Mouse (Mus musculus): ENCODE measurements around the gene Gpr1. TPM values are rescaled to one million over a fixed set of nuclear protein-coding genes. Genes with fewer than 3 reads are reported as not detected.

Gene Gpr1
- polyA plus RNA-seq, 1 experiment from 2014 or later: 0.35 TPM

DNA sequence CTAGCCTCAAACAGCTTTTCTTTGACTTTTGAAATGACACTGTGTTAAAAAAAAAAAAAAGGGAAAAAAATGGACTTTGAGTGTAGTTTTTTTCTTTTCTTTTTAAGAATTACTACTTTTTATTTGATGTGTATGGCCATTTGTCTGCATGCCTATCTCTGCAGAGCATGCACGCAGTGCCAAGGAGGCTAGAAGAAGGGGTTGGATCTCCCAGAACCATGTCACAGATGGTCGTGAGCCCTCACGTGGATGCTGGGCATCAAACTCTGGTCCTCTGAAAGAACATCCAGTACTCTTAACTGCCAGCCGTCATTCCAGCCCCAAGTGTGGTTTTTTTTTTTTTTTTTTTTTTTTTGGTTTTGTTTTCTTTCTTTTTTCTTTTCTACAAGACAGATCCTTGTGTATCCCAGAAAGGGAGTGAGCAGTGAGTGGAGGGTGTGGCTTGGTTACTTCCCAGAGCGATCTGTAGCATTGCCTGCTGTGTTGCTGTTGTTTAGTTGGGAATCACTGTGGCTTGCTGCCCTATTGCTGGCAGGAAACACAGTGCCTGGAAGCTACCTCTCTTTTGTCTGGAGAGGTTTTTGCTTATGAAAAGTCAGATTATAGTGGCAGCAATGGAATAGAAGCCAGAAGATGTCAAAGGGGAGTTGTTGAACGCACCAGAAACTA is 4.3 kb downstream of the Gpr1 start:
- H3K4me1 ChIP-seq (replicated peaks; ENCODE audit: control insufficient read depth, insufficient read depth, low read length): peaks cover 2% of the 10 kb centered on the region; the same call in 1 of the 2 replicates
- no peaks in the 10 kb centered on the region for H3K36me3 ChIP-seq (ENCODE audit: control insufficient read depth, insufficient read depth, low read length)
- no peak overlapping the region for H3K4me3 ChIP-seq (ENCODE audit: low read depth, low read length)
- 14% methylated on average over 6 of the region's 6 CpGs for WGBS
- H3K4me2 ChIP-seq (ENCODE audit: low read depth, low read length, severe bottlenecking): no peak overlapping the region
- no peak overlapping the region for H3K27ac ChIP-seq (ENCODE audit: low read depth, low read length)
- DNase-seq (ENCODE audit: low spot score): no peak
- no peak for ATAC-seq (replicated peaks; ENCODE audit: low FRiP score)
- no peaks in the 10 kb centered on the region for H3K27me3 ChIP-seq (ENCODE audit: control insufficient read depth, insufficient read depth, low read length)
- H3K9me3 ChIP-seq (ENCODE audit: control insufficient read depth, low read length): no peaks in the 10 kb centered on the region
- H3K9ac ChIP-seq (ENCODE audit: low read length): no peak overlapping the region

DNA sequence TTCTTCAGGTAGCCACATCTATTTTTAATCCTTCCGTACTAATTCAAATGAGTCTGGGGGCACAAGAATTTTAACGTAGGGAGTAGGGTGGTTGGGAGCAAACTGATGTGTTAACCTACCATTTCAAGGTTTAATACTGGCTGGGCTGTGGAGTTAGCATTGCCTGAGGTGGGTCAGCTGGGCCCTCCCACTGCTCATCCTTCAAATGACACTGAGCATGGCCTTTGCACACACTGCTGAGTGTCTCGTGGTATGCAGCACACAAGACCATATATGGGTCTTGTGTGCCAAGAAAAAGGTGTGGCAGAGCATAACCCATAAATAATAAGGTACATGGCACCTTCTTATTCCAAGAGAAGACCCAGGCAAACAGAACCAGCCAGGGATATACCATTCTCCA is 6.7 kb downstream of the Gpr1 start:
- H3K9ac ChIP-seq (ENCODE audit: low read length): no peak overlapping the region
- no peak overlapping the region for H3K4me2 ChIP-seq (ENCODE audit: low read depth, low read length, severe bottlenecking)
- no peak overlapping the region for H3K4me3 ChIP-seq (ENCODE audit: low read depth, low read length)
- no peak for ATAC-seq (replicated peaks; ENCODE audit: low FRiP score)
- H3K9me3 ChIP-seq (ENCODE audit: control insufficient read depth, low read length): no peaks in the 10 kb centered on the region
- peaks cover 15% of the 10 kb centered on the region for H3K4me1 ChIP-seq (replicated peaks; ENCODE audit: control insufficient read depth, insufficient read depth, low read length)
- H3K27me3 ChIP-seq (ENCODE audit: control insufficient read depth, insufficient read depth, low read length): no peaks in the 10 kb centered on the region
- 85% methylated on average over 3 of the region's 3 CpGs for WGBS
- H3K27ac ChIP-seq (ENCODE audit: low read depth, low read length): no peak overlapping the region
- H3K36me3 ChIP-seq (ENCODE audit: control insufficient read depth, insufficient read depth, low read length): no peaks in the 10 kb centered on the region
- DNase-seq (ENCODE audit: low spot score): no peak

DNA sequence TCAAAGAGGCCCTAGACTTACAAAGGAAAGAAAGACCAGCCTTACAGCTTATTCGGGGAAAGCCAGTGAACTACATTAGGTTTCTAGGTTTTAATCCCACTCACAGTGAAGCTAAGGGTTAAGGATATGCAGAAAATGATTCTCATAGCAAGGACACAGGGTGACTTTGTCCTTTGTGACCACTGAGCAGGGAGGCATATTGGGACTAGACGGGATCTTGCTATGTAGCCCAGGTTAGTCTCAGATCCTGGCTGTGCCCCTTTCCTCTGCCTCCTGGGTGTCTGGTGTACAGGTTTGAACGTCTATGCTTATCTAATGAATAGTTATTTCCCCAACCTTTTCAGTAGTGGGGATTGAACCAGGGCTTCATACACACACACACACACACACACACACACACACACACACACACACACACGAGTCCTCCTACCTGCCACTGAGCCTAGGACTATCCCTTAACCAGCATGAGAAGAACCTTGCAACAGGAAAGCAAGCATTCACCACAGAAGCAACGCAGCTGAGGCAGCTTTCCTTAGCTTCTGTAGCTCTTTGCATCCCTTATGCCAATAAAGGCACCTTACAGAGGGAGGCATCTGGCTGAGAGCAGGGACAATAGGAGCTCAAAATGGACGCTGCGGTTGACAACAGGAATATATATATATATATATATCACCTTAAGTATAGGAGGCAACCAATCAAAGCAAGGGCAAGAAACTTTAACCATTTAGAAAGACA is 9.5 kb downstream of the Gpr1 start:
- DNase-seq (ENCODE audit: low spot score) (no peak), ATAC-seq (replicated peaks; ENCODE audit: low FRiP score) (peak; percentile 60)
- peaks cover 15% of the 10 kb centered on the region for H3K4me1 ChIP-seq (replicated peaks; ENCODE audit: control insufficient read depth, insufficient read depth, low read length)

DNA sequence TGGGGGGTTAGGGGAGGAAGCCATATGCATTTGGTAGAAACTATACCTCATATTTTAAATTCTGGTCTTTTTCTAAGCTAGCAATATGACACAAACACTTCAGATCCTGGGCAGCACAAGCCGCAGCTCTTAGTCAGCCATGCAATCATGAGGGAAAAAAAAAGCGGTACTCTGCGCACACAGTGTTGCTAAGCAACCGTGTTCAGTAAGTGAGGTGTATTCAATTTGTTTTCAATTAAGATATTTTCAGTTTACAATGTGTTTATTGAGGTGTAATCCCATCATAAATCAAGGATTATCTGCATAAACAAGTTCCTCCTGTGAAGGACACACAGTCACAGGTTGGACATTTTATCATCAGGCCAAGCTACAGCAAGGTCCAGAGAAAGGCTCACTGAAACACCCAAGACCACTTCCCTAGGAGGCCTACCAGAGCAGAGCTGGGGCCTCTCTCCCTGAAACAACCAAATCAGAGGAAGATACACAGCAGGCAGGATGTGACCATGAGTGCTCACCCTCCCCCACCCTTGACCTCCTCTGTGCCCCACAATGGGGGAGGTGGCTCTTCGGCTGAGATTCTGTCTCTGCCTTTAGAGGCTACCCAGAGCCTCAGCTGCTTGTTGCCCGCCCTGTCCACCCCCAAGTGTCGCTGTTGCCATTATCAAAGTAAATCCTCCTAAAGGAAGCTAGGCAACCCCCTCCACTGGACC is 10.2 kb downstream of the Gpr1 start:
- Histone ChIP-seq H3K9me3 (ENCODE audit: control insufficient read depth, low read length) (no peaks in the 10 kb centered on the region), H3K9ac (ENCODE audit: low read length) (peak overlapping the region; percentile 35; the same call in 1 of the 2 replicates), H3K4me2 (ENCODE audit: low read depth, low read length, severe bottlenecking) (peak overlapping the region; percentile 22; the same call in 1 of the 2 replicates), H3K36me3 (ENCODE audit: control insufficient read depth, insufficient read depth, low read length) (no peaks in the 10 kb centered on the region), H3K4me3 (ENCODE audit: low read depth, low read length) (no peak overlapping the region), H3K4me1 (replicated peaks; ENCODE audit: control insufficient read depth, insufficient read depth, low read length) (peaks cover 15% of the 10 kb centered on the region), H3K27me3 (ENCODE audit: control insufficient read depth, insufficient read depth, low read length) (no peaks in the 10 kb centered on the region), H3K27ac (ENCODE audit: low read depth, low read length) (peak overlapping the region; percentile 78)
- ATAC-seq (replicated peaks; ENCODE audit: low FRiP score) (peak; percentile 88), DNase-seq (ENCODE audit: low spot score) (peak; percentile 80)
- WGBS: 5% methylated on average over 7 of the region's 7 CpGs

More for the DNA sequence above, 9.5 kb downstream of the Gpr1 start:
- Histone ChIP-seq H3K27me3 (ENCODE audit: control insufficient read depth, insufficient read depth, low read length) (no peaks in the 10 kb centered on the region), H3K4me3 (ENCODE audit: low read depth, low read length) (no peak overlapping the region), H3K9ac (ENCODE audit: low read length) (no peak overlapping the region), H3K27ac (ENCODE audit: low read depth, low read length) (peak overlapping the region; percentile 78), H3K9me3 (ENCODE audit: control insufficient read depth, low read length) (no peaks in the 10 kb centered on the region), H3K4me2 (ENCODE audit: low read depth, low read length, severe bottlenecking) (0 out of 2 replicates have a peak overlapping the region, but pooled peaks have one; percentile 22), H3K36me3 (ENCODE audit: control insufficient read depth, insufficient read depth, low read length) (no peaks in the 10 kb centered on the region)
- WGBS: 10% methylated on average over 7 of the region's 7 CpGs

DNA sequence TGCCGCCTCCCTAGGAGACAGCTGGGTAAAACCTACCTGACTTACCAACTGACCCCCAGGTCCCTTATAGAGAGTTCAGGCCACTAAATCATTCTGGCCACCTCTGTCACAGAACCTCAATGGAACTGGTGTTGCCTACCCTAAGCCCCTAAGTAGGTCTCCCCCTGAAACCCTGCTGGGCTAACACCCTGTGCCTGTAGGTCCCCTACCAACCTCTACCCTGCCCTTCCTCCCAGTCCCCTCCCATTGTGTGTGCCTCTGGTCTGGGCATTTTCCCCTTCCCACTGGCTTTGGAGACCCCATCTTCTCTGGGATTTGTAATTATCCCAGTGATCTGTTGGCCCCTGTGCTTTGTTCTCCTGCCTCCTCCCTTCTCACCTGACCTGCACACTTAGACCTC is 10.9 kb downstream of the Gpr1 start:
- WGBS: 71% methylated on average over 1 of the region's 1 CpGs

DNA sequence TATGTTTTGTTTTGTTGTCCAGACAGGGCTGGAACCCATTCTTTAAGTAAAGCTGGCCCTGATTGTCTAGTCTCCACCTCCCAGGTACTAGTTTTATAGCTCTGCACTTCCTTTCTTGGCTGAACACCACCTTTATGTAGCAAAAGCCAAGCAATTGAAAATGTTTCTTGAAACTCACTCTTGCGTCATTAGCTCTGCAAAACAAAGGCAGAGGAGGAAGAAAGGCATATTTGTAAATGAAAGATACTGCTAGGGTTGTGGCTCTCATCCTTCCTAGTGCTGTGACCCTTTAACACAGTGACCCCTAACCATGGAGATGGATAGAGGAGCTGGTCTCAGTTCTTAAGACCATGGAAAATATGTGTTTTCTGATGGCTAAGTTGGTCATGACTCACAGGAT is 12.7 kb downstream of the Gpr1 start:
- ATAC-seq (replicated peaks; ENCODE audit: low FRiP score) (no peak), DNase-seq (ENCODE audit: low spot score) (no peak)
- Histone ChIP-seq H3K27ac (ENCODE audit: low read depth, low read length) (no peak overlapping the region), H3K4me3 (ENCODE audit: low read depth, low read length) (no peak overlapping the region), H3K4me1 (replicated peaks; ENCODE audit: control insufficient read depth, insufficient read depth, low read length) (peaks cover 15% of the 10 kb centered on the region), H3K36me3 (ENCODE audit: control insufficient read depth, insufficient read depth, low read length) (no peaks in the 10 kb centered on the region), H3K9ac (ENCODE audit: low read length) (no peak overlapping the region), H3K27me3 (ENCODE audit: control insufficient read depth, insufficient read depth, low read length) (no peaks in the 10 kb centered on the region), H3K9me3 (ENCODE audit: control insufficient read depth, low read length) (no peaks in the 10 kb centered on the region), H3K4me2 (ENCODE audit: low read depth, low read length, severe bottlenecking) (no peak overlapping the region)
- WGBS: 88% methylated on average over 1 of the region's 1 CpGs

More for the DNA sequence above, 10.9 kb downstream of the Gpr1 start:
- Histone ChIP-seq H3K27ac (ENCODE audit: low read depth, low read length) (peak overlapping the region; percentile 78), H3K36me3 (ENCODE audit: control insufficient read depth, insufficient read depth, low read length) (no peaks in the 10 kb centered on the region), H3K9me3 (ENCODE audit: control insufficient read depth, low read length) (no peaks in the 10 kb centered on the region), H3K4me1 (replicated peaks; ENCODE audit: control insufficient read depth, insufficient read depth, low read length) (peaks cover 15% of the 10 kb centered on the region), H3K4me2 (ENCODE audit: low read depth, low read length, severe bottlenecking) (no peak overlapping the region), H3K4me3 (ENCODE audit: low read depth, low read length) (no peak overlapping the region), H3K27me3 (ENCODE audit: control insufficient read depth, insufficient read depth, low read length) (no peaks in the 10 kb centered on the region), H3K9ac (ENCODE audit: low read length) (peak overlapping the region; percentile 35; the same call in 1 of the 2 replicates)
- ATAC-seq (replicated peaks; ENCODE audit: low FRiP score) (peak; percentile 25; the same call in 1 of the 2 replicates), DNase-seq (ENCODE audit: low spot score) (no peak)

DNA sequence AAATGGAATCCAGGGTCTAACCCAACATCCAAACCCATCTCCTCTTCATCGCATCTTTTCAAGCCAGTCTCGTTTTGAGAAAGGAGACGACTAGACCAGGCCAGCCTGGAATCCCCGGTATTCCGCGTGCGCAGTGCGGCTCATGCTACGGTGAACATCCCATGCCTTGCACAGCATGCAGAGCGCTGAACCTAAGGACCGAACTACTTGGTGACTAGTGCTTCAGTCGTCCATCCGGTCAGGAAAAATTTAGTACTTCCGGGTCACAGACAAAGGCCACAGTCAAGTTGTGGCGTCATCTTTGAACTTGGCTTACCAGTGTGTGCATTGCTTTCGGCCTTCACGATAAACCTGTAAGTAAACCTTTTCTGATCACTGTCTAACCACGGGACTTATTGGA is 14.0 kb downstream of the Gpr1 start:
- Histone ChIP-seq H3K9ac (ENCODE audit: low read length) (no peak overlapping the region), H3K4me3 (ENCODE audit: low read depth, low read length) (no peak overlapping the region), H3K36me3 (ENCODE audit: control insufficient read depth, insufficient read depth, low read length) (no peaks in the 10 kb centered on the region), H3K27me3 (ENCODE audit: control insufficient read depth, insufficient read depth, low read length) (no peaks in the 10 kb centered on the region), H3K27ac (ENCODE audit: low read depth, low read length) (no peak overlapping the region), H3K9me3 (ENCODE audit: control insufficient read depth, low read length) (no peaks in the 10 kb centered on the region), H3K4me2 (ENCODE audit: low read depth, low read length, severe bottlenecking) (no peak overlapping the region), H3K4me1 (replicated peaks; ENCODE audit: control insufficient read depth, insufficient read depth, low read length) (peaks cover 15% of the 10 kb centered on the region)
- ATAC-seq (replicated peaks; ENCODE audit: low FRiP score) (no peak), DNase-seq (ENCODE audit: low spot score) (no peak)
- 94% methylated on average over 18 of the region's 18 CpGs for WGBS

DNA sequence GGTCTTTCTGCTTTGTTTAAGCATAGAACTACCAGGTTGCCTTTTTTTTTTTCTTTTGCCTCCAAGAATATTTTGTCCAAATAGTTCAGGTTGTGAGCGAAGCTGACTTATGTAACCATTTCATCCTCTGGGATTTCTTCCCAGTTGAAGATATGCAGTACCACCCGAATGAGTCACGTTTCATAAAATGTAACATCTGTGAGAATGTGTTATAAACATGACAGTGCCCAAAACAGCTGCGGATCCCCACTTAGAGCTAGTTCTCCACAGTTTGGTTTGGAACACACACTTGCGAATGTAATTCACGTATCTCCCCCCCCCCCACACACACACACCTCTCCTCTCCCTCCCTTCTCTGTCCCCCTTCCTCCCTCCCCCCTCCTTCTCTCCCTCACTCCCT is 15.0 kb downstream of the Gpr1 start:
- Histone ChIP-seq H3K36me3 (ENCODE audit: control insufficient read depth, insufficient read depth, low read length) (no peaks in the 10 kb centered on the region), H3K27me3 (ENCODE audit: control insufficient read depth, insufficient read depth, low read length) (no peaks in the 10 kb centered on the region), H3K4me2 (ENCODE audit: low read depth, low read length, severe bottlenecking) (no peak overlapping the region), H3K27ac (ENCODE audit: low read depth, low read length) (no peak overlapping the region), H3K9ac (ENCODE audit: low read length) (no peak overlapping the region), H3K9me3 (ENCODE audit: control insufficient read depth, low read length) (no peaks in the 10 kb centered on the region), H3K4me1 (replicated peaks; ENCODE audit: control insufficient read depth, insufficient read depth, low read length) (peaks cover 11% of the 10 kb centered on the region), H3K4me3 (ENCODE audit: low read depth, low read length) (no peak overlapping the region)
- no peak for DNase-seq (ENCODE audit: low spot score)
- ATAC-seq (replicated peaks; ENCODE audit: low FRiP score): no peak
- 99% methylated on average over 6 of the region's 6 CpGs for WGBS
